Mouse (Mus musculus) activated CD4-positive, CD25-positive, alpha-beta regulatory T cell, adult 4 months (primary cell): ENCODE results near the gene Tmsb10. TPM values are rescaled to one million over a fixed set of nuclear protein-coding genes. Genes with fewer than 3 reads are reported as not detected.

Experiments used
- ATAC-seq: one replicate; pipeline ENCODE4 v1.8.0; 2017
- polyA plus RNA-seq, 2 experiments: library from polyadenylated mRNA; unstranded; fragments of 100-300 nt; shearing (Covaris generic); gene quantifications; one replicate each; pipeline ENCODE4 v1.2.1; 2017

Gene Tmsb10
- polyA plus RNA-seq, 2 experiments from 2014 or later = 4,284 to 5,100 TPM

DNA sequence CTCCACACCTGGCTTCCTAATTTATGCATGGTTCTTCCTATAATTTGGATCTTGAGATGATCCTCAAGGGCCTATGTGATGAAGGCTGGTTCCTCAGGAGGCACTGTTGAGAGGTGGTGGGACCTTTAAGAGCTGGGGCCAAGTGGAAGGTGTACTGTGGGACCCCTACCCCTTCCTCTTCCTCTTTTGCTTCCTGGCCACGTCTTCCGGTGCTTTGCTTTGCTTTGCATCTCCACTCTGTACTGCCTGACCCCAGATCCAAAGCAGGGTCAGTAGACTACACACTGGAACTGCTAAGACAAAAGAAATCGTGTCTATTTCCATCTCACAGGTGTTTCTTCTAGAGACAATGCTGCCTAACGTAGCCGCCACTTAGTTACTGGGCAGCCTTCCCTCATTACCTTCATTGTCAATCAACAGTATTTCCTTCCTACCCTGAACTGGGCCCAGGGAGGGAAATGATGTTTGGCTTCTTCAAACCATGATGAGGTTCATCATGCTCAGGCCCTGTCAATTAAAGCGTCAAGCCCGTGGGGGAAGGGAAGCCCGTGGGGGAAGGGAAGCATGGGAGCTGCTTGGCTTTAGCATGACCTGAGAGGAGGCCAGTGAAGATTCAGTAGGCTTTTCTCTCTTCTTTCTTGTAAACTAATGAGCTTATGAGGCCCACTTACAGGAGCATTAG lies 2.9 kb downstream of the Tmsb10 start:
- no peak for ATAC-seq

DNA sequence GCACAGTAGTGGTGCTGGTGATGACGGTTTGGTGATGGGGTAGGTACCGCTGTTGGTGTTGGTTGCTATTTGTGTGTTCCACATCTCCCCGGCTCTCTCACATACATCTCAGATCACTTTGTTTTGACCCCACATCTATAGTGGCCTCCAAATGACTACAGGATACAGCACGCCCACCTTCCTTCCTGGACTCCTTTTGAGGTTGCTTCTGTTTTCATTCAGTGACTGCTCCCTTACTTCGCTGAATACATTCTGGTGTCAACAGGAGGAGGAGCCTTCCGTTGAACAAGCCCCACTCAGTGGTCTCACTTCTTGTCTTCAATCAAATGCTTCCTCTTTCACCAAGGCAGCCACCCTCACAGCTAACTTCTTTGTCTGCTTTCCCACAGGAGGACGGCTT lies 3.8 kb downstream of the Tmsb10 start:
- peak; percentile 55 for ATAC-seq

DNA sequence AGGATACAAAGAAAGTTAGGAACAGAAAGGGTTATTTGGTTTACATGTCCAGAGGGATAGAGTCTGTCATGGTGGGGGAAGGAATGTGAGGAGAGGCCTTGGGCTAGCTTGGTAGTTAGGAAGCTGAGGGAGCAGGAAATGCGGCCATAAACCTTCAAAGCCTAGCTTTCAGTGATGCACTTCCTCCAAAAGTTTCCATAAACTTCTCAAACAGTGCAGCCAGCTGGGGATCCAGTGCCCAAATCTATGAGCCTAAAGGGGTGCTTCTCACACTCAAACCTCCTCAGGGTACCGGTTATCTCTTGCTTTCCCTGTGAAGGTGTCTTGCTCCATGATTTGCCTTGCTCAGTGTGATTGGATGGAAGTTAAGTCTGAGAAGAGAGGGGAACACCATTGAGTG lies 5.6 kb downstream of the Tmsb10 start:
- ATAC-seq = no peak

DNA sequence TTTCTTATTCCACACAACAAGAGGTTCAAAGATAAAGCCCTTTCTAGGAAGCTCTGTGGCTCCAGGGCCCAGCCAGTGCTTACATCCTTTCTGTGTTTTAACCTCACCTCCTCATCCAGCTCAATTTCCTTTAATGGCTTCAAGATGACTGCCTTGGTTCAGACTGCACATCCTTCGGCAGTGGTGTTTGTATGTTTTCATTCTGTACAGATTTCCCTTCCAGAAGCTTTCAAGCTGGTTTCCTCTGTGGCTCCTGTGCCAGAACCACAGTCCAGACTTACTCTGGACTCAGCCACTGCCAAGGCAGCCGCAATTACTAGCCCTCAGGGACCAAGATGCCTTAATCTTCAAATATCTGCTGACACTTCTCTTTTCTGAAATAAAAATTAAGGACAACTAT lies 6.3 kb downstream of the Tmsb10 start:
- no peak for ATAC-seq

DNA sequence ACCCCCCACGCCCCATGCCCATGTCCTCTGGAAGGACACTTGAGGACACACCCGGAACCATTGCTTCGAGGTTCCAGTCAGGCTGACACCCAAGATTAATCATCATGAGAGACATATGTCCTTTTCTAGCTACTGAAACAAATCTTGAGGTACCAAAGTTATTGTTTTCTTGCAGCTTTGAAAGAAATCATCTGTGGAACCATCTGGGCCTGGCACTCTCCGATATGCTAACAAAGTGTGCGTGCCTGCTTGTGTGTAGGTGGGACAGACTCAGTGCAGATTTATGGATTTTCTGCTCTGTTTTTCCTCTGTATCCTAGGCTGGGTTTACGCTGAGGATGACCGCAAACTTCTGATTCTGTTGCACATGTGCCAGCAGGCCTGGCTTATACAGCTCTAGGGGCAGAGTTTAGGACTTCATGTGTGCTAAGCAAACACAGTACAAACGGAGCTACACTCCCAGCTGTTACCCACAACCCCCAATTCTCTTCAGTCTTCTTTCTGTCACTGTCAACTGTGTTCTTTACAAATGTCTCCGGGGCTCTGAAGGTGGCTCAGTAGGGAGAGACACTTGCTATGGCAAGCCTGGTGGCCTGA lies 9.3 kb downstream of the Tmsb10 start:
- no peak for ATAC-seq

DNA sequence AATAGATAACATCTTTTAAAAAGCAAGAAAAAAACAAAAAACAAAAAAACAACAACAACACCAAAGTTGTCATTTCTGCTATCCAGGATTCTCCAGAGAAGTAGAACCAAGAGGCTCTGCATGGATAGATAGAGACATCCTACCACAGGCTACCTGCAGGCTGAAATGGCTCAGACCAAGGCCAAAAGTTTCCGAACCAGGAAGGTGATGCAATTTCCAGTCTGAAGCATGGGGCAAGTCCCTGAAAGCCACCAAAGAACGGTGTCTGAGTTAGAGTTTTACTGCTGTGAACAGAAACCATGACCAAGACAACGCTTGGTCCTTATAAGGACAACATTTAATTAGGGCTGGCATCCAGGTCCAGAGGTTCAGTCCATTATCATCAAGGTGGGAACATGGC lies 10.2 kb downstream of the Tmsb10 start:
- ATAC-seq = no peak

DNA sequence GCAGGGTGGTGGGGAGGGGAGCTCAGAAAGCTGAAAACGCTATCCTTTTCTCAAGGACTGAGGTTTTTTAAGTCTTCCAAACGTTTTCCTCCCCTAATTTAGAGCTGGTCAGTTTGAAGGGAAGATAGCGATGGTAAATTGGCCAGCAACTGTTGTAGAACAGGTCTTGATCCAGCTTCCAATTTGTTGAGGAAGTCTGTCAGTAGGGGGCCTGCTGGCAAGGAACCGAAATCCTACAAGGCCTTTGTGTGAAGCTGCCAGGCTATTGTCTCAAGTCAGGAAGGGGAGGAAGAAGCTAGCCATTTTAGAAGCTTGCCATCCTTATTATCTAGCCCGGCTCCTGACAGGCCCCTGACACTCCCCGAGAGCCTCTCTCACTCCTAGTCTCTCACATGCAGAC lies 10.6 kb downstream of the Tmsb10 start:
- ATAC-seq = no peak

DNA sequence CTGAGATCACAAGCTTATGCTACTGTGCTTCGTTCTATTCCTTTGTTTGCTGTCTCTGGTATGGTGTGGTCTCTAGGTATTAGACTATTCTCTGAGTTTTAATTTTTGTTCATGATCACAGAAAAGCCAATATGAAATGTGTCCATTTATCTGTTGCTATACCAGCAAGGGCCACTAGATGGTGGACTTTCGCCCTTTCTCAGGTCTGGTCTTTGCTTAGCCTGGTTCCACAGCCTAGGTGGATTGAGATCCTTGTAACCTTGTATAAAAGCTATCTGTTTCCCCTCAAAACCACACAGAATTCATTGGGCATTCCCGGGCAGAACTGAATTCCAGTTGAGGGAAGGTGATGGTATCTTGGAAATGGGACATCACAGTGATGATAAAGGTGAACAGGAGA lies 18.1 kb downstream of the Tmsb10 start:
- ATAC-seq = peak; percentile 52

DNA sequence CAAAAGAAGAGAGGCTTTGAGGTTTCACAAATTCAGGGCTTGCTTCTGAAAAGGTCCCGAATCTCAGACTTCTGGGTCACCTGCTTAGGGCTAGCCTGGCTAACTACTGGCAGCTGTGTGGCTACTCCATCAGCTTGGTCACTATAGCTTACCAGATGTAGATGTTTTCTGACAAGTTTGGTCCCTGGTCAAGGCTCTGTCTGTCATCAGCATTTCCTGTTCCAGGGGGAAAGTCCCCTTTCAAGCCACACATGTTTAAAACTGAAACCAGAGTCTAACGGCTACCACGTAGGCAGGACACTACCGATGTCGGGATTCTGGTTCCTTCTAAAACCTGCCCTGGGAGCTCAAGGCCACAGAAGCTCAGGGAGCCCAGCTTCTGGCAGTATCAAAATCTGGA lies 20.7 kb downstream of the Tmsb10 start:
- peak; percentile 84 for ATAC-seq

DNA sequence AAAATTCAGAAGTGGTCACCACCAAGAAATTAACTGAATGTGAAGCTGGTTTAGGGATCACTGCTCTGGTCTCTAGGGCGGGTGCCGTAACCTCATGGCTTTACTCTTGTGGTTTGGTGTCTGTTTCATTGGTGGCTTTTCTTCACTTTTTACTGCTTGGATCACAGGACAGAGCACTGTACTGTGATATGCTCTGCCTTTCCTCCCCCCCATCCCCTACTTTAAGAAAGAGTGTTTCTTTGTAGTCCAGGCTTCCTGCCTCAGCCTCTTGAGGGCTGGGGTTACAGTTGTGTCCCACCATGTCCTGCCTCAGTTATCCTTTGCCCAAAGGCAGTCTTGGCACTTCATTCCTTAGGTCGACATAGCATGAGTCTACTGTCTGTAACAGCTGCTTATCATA lies 21.1 kb downstream of the Tmsb10 start:
- peak; percentile 56 for ATAC-seq

DNA sequence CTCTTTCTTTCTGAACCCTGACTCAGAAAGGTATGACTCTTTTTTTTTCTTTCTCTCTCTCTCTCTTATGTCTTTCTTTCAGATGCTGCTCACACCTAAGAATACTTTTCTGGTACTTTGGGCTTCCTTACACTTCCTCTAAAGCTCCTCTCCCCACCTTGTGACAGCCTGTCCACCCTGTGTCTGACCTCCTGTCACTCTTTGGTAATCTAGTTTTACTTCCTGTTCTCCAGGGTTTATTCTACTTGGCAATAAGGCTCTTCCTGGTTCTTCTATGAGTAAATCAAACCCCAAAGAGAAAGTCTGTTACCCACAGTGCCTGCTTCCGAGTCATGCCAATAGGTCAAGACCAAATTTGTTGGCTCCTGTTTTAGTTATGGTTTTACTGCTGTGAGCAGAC lies 25.6 kb downstream of the Tmsb10 start:
- ATAC-seq = no peak

DNA sequence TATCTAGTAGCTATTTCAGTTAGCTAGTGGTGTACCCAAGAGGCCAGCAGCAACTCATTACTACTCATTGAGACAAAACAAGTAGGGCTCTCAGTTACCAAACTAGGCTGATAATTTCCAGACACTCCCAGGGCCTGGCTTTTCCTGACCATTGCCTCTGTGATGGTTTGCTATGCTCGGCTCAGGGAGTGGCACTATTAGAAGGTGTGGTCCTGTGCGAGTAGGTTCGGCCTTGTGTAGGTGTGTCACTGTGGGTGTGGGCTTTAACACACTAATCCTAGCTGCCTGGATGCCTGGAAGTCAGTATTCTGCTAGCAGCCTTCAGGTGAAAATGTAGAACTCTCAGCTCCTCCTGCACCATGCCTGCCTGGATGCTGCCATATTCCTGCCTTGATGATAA lies 27.0 kb downstream of the Tmsb10 start:
- no peak for ATAC-seq

DNA sequence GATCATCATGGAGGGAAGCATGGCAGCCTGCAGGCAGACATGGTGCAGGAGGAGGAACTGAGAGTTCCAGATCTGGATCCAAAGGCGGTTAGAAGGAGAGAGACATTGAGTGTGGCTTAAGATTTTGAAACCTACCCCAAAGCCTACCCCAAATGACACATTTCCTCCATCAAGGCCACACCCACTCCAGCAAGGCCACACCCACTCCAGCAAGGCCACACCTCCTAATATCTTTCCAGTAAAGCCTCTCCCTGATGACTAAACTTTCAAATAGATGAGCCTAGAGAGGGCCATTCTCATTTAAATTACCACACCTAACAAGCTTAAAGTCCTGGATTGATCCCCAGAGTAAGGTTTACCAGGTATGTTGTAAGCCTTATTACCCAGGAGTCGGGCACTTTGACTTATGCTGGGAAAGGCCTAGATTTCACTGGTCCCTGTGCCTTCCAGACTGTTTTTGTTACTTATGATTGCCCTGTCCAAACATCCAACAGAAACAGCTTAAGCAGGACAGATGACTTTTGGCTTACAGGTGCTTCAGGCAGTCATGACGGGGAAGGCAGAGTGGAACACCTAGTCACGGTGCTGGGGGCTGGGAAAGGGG lies 28.7 kb downstream of the Tmsb10 start:
- no peak for ATAC-seq

DNA sequence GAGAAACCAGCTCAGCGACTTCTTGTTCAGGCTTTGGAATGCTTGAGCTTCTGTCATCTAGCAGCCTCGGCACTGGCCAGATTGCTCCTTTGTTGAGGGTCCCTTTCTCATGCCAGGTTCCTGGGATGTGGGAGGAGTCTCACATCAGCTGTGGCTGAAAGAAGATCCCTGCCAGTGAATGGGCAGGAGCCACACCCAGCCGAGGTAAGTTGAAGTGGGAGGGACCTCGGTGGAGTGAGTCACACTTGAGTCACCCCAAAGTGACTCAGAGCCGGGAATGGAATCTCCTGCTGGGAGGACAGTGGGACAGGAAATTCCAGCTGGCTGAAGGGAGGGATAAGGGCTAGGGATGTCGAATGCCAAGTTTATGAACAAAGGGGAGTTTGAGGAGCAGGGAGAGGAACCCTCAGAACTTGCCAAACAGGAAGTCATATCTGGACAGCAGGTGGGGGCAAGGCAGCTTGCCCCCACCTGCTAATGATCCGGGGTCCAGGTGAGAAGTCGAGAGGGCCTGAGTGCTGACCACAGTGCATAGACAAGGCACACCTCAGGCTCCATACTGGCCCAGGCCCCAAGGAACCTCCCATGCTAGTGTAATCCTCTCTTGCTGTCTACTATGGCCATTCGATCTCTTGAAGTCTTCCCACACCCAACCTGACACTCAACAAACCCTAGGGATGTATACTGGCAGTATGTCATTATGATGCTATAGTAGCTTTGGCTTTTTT lies 31.6 kb downstream of the Tmsb10 start:
- no peak for ATAC-seq

DNA sequence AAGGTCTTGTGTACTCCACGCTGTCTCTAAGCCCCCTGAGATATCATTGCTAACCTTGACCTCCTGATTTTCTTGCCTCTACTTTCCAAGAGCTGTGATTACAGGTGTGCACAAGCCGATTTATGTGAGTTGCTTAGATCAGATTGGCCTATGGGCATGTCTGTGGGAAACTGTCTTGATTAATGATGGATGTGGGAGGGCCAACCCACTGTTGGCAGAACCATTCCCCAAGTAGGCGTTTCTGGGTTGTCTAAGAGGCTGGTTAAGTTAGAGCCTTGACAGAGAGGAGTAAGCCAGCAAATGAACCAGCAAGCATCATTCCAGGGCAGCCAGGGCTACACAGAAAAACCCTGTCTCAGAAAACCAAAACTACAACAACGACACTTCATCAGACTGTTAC lies 32.5 kb downstream of the Tmsb10 start:
- ATAC-seq = no peak

DNA sequence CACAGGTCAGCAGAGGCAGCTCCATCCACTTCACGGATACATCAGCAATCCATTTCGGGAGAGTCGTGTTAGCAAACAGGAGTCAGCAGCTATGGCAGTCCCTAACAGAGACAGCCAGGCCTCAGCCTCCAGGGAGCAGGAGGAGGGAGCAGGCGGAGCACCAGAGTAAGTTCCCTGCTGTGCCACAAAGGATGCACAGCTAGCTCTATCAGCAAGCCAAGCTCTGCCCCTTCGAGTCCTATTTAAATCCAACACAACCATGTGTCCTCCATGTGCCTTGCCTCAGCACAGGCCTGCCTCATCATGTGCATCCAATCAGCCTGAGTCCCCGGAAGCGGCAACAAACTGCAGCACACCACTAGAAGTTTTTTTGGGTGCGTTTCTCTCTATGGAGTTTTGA lies 35.2 kb downstream of the Tmsb10 start:
- no peak for ATAC-seq

DNA sequence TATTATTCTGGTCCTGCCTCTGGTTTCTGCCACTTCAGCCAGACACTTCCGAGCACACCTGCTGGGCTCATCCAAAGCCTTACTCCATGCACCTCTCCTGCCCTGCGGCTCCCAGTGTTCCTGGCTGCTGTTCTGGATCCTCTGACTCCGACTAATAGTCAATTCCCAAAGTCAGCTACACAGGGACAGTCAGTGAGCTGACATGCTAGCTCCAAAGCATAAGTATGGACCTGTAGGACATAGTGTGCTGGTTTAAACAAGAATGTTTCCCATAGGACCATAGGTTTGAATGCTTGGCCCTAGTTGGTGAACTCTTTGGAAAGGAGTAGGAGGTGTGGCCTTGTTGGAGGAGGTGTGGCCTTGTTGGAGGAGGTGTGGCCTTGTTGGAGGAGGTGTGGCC lies 37.5 kb downstream of the Tmsb10 start:
- no peak for ATAC-seq

DNA sequence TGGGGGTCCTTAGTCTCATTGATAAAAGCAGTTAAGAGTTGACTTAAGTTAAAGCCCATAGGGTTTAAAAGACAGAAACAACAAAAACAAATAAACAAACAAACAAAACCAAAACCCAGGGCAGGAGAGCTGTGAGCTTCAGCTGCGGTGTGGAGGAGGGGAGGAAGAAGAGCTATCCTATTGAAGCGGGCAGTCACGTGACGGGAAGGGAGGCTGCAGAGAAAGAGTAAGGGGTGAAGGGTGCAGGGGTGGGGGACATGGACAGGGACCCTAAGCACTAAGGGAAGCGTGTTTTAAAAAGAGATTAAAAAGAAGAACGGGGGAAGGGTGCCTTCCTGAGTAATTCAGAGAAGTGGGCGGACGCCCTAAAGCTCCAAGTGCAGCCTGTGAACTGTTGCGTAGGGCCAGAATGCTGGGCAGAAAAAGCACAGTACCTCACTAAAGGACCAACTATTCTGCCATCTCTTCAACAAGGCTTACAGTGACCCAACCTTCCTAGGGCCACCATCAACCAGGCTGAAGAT lies 40.0 kb downstream of the Tmsb10 start:
- ATAC-seq = no peak

DNA sequence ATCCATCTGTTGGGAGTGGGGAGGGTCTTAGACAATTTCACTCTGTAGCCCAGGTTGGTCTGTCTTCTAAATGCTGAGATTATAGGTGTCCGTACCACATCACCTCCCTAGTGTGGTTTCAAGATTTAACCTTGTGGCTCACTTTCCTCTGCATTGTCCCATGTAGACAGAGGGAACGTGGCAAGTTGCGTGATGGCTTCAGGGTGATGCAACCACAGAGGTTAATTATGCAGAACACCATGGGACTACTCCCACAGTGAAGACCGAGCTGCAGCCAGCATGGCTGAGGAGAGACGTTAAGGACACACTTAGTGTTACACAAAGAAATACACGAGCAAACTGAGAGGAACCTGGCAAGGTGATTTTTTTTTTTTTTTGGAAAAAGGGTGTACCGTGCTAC lies 42.2 kb downstream of the Tmsb10 start:
- ATAC-seq = no peak

DNA sequence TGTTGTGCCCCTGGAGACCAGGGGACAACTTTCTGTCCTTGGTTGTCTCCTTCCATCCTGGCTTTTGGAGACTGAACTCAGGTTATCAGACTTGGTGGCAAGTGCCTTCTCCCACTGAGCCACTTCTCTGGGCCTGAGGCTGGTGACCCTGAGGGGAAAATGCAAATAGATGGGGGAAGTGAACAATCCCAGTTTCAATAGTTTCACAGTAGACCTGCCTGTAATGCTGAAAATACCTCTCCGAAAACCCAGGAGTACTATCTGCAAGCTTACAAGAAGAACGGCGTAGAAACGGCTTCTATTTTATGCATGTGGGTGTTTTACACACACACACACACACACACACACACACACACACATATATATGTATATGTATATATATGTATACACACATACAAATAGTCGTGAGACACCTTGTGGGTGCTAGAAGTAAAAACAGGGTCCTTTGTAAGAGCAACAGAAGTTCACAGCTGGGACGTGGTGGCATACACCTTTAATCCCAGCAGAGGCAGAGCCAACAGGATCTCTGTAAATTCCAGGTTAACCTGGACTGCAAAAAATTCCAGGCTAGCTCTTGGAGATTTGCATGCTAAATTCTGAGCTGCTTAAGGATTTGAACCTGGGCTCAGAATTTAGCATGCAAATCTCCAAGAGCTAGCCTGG lies 44.3 kb downstream of the Tmsb10 start:
- no peak for ATAC-seq

DNA sequence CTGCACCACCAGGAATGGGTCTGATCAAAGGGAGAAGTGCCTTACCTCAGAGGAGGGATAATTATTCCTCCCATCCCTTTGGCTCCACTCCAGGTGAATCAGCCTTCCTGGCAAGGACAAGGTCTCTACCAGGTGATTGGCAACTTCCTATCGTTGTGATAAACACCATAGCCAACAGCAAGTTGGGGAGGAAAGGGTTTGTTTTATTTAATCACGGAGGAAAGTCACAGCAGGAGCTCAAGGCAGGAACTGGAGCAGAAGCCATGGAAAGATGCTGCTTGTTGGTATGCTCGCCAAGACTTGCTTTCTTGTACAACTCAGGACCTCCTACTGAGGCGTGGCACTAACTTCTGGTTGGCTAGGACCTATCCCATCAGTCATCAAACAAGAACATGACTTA lies 47.3 kb downstream of the Tmsb10 start:
- no peak for ATAC-seq
